Mouse (Mus musculus) frontal cortex, postnatal 10 days (tissue): Measurements from ENCODE around the gene Clint1.

Experiments
- DNase-seq, 2 experiments: peaks; one replicate each; pipeline ENCODE4 v3.0.0; 2022; ENCODE audit warnings: low spot score in 2 of 2, mixed read lengths in 1 of 2

Clint1 gene

DNA sequence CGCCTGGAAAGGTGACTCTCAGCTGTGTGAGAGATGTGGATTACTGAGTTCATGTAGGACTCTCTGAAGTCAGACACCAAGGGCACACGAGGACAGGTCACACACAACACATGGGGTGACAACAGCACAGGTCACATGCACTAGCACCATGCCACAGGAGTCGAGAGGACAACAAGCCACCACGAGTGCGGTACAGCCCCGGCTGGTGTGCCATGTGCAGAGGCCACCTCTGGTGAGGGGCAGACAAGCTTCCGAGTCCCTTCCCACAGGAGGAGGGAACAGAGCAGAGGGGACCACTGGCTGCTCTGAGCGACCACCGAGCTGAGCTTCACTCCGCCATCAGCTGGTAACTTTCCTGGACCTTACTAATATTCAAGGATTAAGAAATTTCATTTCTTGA lies 80.9 kb downstream of the Clint1 start:
- no peak for DNase-seq

DNA sequence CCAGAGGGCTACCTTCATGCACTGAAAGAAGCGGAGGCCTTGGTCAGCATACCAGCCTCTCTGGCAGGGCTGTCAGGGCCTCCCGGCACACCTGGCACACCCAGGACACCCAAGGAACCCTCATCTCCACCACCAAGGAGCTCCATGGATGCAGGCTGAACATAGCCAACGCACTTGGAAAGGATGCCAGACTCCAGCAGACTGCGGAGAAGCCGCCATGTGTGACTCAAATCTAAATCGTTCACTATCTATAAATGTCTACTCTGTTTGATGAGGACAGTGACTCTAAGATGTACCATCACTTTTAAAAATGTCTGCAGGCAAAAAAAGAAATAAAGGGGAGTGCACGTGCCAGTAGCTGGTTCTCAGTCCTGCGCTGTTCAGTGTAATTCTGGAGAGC lies 85.6 kb downstream of the Clint1 start:
- no peak for DNase-seq

DNA sequence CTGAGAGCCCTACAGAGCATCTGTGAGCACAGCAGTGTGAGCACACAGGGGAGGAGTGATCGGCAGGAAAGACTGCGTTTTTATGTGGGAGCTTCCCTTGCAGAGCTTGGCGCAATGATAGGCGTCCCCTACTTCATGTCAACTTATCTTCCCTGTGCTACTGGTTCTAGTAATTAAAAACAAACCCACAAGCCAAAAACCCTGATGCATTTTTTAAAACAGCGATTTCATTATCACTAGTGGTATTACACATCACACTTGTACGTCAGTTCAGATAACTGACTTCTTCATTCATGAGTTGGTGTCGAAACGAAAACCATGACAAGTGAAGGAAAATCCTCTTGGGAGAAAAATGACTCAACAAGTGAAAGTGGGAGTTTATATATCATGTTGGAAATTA lies 87.1 kb downstream of the Clint1 start:
- no peak for DNase-seq

DNA sequence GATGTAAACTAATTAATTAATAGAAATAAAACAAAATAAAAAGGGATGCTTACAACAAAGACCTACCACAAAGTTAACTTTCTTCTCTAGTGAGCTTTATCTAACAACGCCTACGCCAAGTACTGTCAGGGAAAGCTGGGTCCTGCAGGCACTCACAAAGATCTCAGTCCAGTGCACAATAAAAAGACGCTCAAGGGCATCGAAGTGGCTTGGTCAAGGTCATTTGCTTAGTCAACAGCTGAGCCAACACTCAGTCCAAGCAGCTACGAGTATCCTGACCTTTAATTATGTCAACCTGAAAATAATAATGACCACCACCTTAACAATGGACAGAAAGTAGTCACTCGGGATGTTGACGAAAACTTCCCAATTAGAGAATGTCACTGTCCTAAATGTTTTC lies 90.4 kb downstream of the Clint1 start:
- DNase-seq: no peak

DNA sequence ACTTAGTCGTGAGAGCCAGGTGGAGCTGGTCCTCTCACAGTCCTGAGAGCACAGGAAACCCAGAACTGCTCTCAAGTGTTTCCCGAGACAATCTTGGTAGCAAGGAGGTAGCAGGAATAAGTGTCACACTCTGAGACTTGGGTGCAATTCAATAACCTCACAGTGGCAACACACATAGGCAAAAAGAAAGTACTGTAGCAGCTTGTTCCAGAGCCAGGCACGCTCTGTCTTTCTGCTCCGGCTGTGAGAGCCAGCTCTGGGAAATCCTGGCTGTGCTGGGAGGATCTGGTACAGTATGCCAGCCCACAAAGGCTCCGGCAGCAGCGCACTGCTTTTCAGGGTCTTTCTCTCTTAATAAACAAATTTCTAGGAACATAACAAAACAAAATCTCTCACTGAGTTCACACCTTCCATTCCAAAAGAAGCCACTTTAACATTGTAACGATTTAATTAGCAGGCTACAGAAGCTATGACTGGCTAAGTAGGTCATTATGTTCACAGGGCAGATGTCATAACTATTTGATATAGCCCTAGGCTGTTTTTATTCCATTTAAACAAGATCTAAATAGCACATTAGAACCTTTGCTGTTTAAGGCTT lies 91.4 kb downstream of the Clint1 start:
- peak; percentile 26 to 40 for DNase-seq

DNA sequence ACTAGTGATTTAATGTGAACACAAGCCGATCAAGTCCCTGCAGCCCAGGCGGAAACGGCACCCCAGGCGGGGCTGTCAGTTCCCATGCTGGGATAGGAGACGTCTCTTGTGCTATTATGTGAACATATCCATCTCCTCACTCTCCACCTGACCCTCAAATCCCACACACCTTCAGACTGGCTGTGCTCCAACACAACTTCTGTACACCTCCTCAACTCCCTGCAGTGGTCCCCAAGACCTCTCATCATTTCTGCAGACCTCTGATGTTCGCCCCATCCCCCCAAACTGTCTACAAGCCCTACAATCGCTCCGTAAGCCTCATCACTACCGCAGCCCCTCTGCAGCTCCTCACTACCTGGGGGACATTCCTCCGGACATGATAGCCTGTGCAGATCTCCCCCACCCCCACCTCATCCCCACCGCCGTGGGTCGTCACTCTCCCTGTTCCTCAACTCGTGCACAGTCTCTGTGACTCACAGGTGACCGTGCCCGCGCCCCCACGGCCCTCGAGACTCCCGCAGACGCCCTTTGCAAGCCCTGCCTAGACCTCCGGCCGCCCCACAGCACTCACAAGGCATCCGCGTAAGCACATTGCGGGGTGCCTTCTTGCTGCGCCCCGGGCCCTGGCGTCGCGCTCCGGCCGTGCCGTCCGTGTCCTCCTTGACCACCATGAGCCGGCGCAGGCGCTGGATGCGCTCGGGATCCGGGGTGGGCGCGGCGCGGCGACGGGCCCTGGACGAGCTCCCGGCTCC lies 92.2 kb downstream of the Clint1 start:
- no peak for DNase-seq

DNA sequence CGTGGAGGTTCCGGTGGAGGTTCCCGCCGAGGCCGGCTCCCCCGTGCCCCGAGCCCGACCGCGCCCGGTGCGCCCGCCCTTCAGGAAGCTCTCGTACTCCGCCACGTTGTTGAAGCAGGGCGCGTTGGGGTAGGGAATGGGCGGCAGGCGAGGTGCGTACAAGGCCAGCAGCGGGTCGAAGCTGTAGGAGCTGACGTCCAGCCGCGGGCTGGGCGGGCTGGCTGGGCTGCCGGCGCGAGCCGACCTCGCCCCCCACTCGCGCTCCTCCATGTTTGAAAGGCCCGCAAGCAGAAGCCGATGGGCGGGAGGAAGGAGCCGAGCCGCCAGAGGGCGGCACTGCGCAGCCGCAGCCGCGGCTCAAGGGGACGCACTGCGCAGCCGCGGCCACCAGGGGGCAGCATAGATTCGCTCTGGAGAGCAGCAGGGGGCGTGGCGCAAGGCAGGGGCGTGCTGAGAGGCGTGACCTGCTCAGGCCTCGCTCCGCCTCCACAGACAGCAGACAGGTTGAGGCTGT lies 92.8 kb downstream of the Clint1 start, which contains the start of gene Lsm11:
Lsm11 (minus strand) TSS at position 293 of the 514 bp plus-strand sequence.
- DNase-seq: peak; percentile 84 to 96

DNA sequence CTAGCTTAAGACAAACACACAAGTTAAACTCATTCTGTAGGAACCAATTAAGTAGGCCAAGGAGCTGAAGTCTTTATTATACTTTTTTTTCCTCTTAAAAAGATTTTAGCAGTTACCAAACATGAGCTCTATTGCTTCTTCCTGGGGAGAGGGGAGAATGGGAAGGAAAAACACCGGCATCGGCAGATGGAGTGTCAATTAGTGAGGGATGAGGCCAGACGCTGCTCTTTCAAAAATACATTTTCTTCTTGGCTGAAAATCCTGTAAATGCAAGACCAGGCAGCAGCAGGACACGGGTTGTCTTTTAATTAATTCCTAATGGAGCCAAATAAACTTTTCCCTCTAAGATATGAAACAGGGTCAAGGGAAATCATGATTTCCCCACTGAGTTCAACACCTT lies 94.9 kb downstream of the Clint1 start:
- DNase-seq: no peak

DNA sequence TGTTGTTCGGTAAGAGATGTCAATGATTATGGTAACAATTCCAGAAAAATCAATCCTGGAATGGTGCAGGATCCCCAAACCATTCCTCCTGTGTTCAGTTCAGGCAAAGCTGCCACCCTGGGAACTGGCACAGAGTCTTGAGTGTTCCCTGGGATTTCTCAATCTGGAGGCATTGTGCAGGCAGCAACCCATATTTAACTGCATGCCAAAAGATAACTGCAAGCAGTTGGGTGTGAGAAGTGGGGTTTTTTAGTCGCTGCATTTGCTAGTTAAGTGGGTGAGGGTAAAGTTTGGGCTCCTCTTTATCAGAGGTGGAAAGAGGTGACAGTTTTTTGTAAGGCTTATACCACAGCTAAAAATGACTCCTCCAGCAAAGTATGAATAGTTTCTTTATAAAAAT lies 95.6 kb downstream of the Clint1 start:
- DNase-seq: no peak

DNA sequence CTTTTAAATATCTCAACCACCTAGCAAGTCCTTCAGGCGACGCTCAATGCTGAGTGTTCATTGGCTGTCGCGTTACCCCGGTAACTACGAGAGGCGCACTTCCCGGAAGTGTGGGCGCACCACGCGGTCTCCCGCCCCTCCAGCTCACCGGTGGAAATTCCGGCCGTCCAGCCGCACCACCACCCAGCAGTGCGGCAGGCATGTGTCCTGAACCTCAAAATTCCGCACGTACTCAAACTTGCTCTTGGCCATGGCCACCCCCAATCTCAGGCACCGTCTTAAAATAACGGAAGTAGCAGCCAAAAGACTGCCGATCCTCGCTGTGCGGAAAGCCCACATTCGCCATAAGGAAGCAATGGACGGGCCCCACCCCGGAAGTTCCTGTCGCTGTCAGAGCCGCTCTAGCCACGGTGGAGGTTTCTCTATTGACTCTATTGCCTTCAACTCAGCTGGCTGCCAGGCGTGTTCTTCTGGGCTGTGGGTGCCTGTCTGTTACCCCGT lies 103.3 kb downstream of the Clint1 start, which contains the start of gene Thg1l:
Thg1l (minus strand) TSS at position 368 of the 501 bp plus-strand sequence.
- DNase-seq: peak; percentile 82 to 87

DNA sequence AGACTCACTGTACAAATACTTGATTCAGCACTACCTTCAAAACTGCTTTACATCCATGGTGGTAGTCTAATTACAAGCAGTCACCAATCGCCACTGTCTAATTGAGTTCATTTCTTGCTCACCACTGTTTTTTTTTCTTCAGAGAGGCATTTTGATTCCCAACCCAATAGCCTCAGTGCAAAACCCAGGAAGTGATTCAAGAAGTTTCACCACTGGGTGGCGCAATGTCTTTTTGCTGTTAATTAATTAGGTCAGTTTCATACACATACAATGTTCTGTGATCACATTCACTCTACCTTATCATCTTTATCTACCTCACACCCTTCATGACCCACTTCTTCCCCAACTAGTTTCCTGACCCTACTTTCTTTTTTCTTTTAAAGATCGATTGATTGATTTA lies 107.7 kb downstream of the Clint1 start:
- no peak for DNase-seq

DNA sequence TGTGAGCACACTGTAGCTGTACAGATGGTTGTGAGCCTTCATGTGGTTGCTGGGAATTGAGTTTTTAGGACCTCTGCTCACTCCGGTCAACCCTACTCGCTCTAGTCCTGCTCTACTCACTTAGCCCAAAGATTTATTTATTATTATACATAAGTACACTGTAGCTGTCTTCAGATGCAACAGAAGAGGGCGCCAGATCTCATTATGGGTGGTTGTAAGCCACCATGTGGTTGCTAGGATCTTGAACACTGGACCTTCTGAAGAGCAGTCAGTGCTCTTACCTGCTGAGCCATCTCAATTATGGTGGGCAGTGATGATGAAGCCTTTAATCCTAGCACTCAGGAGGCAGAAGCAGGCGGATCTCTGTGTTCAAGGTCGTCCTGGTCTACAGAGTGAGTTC lies 108.2 kb downstream of the Clint1 start:
- no peak for DNase-seq
